Mouse (Mus musculus) gastrocnemius, postnatal 36 days (tissue): ENCODE measurements around the gene Rmnd5a. TPM values are rescaled to one million over a fixed set of nuclear protein-coding genes. Genes with fewer than 3 reads are reported as not detected.

ENCODE experiments used
- DNase-seq, 2 experiments: peaks; one replicate each; pipeline ENCODE4 v3.0.0; 2022
- intact Hi-C: fragments of 180-260 bp; cut with DNase I; formaldehyde crosslinking; loops from one replicate; pipeline ENCODE4 v1.15.1; 2025
- total RNA-seq, 2 experiments: library from RNA; stranded (reverse); gene quantifications; 2 replicates each; pipeline ENCODE4 v1.2.3; 2021

The Rmnd5a gene
- total RNA-seq, 2 experiments from 2014 or later = 94.6 to 109 TPM

GRCm38 (mm10) chr6:71445560-71445959 is 5.1 kb upstream of the Rmnd5a start:
- intact Hi-C loops = no loop called here
- no peak for DNase-seq

- DNase-seq = no peak
- intact Hi-C loops = no loop called here
Observed at GRCm38 (mm10) chr6:71444756-71445155, 4.3 kb upstream of the Rmnd5a start.

- DNase-seq = no peak
- intact Hi-C loops = no loop called here
Observed at GRCm38 (mm10) chr6:71442130-71442529, 1.7 kb upstream of the Rmnd5a start.

GRCm38 (mm10) chr6:71441251-71441580 is 779 bp upstream of the Rmnd5a start:
- no peak for DNase-seq
- intact Hi-C loops = loop anchor here (2.0 kb wide), 1 partner anchor 54 kb away; no protein-coding TSS in a partner anchor

- intact Hi-C loops = loop anchor here (2.0 kb wide), 1 partner anchor 55 kb away; no protein-coding TSS in a partner anchor
- no peak for DNase-seq
Observed at GRCm38 (mm10) chr6:71440217-71440491, 283 bp downstream of the Rmnd5a start.

- peak; percentile 17 to 55 for DNase-seq
- intact Hi-C loops = loop anchor here (2.0 kb wide), 1 partner anchor 55 kb away; no protein-coding TSS in a partner anchor
Observed at GRCm38 (mm10) chr6:71439506-71440216, 776 bp downstream of the Rmnd5a start.

- DNase-seq = no peak
- intact Hi-C loops = no loop called here
Observed at GRCm38 (mm10) chr6:71438070-71438469, 2.4 kb downstream of the Rmnd5a start.

GRCm38 (mm10) chr6:71427996-71428725 is 12.3 kb downstream of the Rmnd5a start:
- intact Hi-C loops = loop anchor here (10.0 kb wide), 1 partner anchor 153 kb away; the partner anchor contains the start of gene Krcc1
- DNase-seq = no peak

GRCm38 (mm10) chr6:71425681-71426080 is 14.8 kb downstream of the Rmnd5a start:
- intact Hi-C loops = loop anchor here (10.0 kb wide), 1 partner anchor 151 kb away; the partner anchor contains the start of gene Krcc1
- DNase-seq = no peak

- no peak for DNase-seq
- intact Hi-C loops = loop anchor here (10.0 kb wide), 1 partner anchor 148 kb away; the partner anchor contains the start of gene Krcc1
Observed at GRCm38 (mm10) chr6:71423116-71423515, 17.3 kb downstream of the Rmnd5a start.

GRCm38 (mm10) chr6:71422162-71422561 is 18.3 kb downstream of the Rmnd5a start:
- DNase-seq = no peak
- intact Hi-C loops = loop anchor here (10.0 kb wide), 1 partner anchor 147 kb away; the partner anchor contains the start of gene Krcc1

GRCm38 (mm10) chr6:71420848-71421247 is 19.6 kb downstream of the Rmnd5a start:
- intact Hi-C loops = loop anchor here (10.0 kb wide), 1 partner anchor 146 kb away; the partner anchor contains the start of gene Krcc1
- no peak for DNase-seq

- intact Hi-C loops = no loop called here
- DNase-seq = peak in 1 of 2 experiments; percentile 9
Observed at GRCm38 (mm10) chr6:71418874-71419273, 21.6 kb downstream of the Rmnd5a start.

GRCm38 (mm10) chr6:71415446-71415845 is 25.0 kb downstream of the Rmnd5a start:
- intact Hi-C loops = no loop called here
- DNase-seq = no peak

GRCm38 (mm10) chr6:71414624-71415023 is 25.8 kb downstream of the Rmnd5a start:
- intact Hi-C loops = no loop called here
- DNase-seq = no peak

GRCm38 (mm10) chr6:71398829-71399609 is 41.4 kb downstream of the Rmnd5a start:
- DNase-seq = no peak
- intact Hi-C loops = loop anchor here (5.0 kb wide), 1 partner anchor 237 kb away; no protein-coding TSS in a partner anchor

GRCm38 (mm10) chr6:71396761-71397160 is 43.7 kb downstream of the Rmnd5a start:
- intact Hi-C loops = loop anchor here (5.0 kb wide), 1 partner anchor 234 kb away; no protein-coding TSS in a partner anchor

GRCm38 (mm10) chr6:71396016-71396415 is 44.4 kb downstream of the Rmnd5a start:
- intact Hi-C loops = loop anchor here (5.0 kb wide), 1 partner anchor 234 kb away; no protein-coding TSS in a partner anchor
- no peak for DNase-seq

More at GRCm38 (mm10) chr6:71396761-71397160, 43.7 kb downstream of the Rmnd5a start:
- no peak for DNase-seq

GRCm38 (mm10) chr6:71390496-71390895 is 49.9 kb downstream of the Rmnd5a start:
- DNase-seq = no peak
- intact Hi-C loops = no loop called here

- no peak for DNase-seq
- intact Hi-C loops = no loop called here
Observed at GRCm38 (mm10) chr6:71381654-71382053, 58.8 kb downstream of the Rmnd5a start.

- DNase-seq = no peak
- intact Hi-C loops = no loop called here
Observed at GRCm38 (mm10) chr6:71376711-71377110, 63.7 kb downstream of the Rmnd5a start.
